ENCODE assay signal across 8 mouse cellular contexts in genomic region chr4:65496463-65496834, GRCm38 (mm10).
DNase-seq lines count a peak whose midpoint lies in the region.

No protein-coding gene starts in this region.

- DNase-seq in adrenal gland, postnatal 4 days (ENCODE audit: low spot score in 2 of 2): peak; percentile 45 to 63
- DNase-seq in embryo, embryonic 11 days: peak; percentile 94
- peak; percentile 86 for DNase-seq in gastrocnemius, postnatal 25 days
- DNase-seq in hindlimb bud, embryonic 11.5 days (ENCODE audit: extremely low spot score, low read depth, low spot score): peak; percentile 83
- peak; percentile 72 to 78 for DNase-seq in left cerebral cortex, adult 18-20 months (ENCODE audit: low spot score in 2 of 2)
- peak; percentile 91 for DNase-seq in lung, postnatal 36 days
- DNase-seq in right cerebral cortex, postnatal 10 days (ENCODE audit: low spot score in 2 of 2): peak; percentile 71 to 78
- DNase-seq in B cell, adult 2 months: no peak

Comparison
In these comparisons a context has a peak if more than half of its experiments do, and no peak if none do; other contexts are left out.
1. DNase-seq: peak in adrenal gland, postnatal 4 days (2 of 2), embryo, embryonic 11 days (single experiment), gastrocnemius, postnatal 25 days (single experiment), hindlimb bud, embryonic 11.5 days (single experiment), left cerebral cortex, adult 18-20 months (2 of 2), lung, postnatal 36 days (single experiment) and right cerebral cortex, postnatal 10 days (2 of 2); none in B cell, adult 2 months (0 of 2).